27 mouse cellular contexts compared by ENCODE assay signal in the genomic region with DNA sequence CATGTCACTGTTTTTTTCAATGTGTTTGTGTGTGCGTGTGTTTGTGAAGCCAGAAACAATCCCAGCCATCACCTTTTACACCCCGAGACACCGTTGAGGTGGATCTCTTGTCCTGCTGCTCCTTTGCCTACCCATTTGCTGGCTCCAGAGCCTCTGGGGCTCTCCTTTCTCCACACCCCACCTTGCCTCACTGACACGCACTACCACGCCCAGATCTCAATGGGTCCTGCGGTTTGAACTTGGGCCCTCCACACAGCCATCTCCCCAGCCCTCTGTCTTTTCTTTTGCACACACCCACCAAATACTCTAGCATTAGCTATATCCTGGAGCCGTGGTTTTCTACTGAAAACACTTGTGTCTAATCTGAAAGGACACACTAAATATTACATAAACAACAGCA. TPM values are rescaled to one million over a fixed set of nuclear protein-coding genes. Genes with fewer than 3 reads are reported as not detected.
A peak's percentile ranks its signal among the peaks of the same experiment; 100 is the strongest.
DNase-seq lines count a peak whose midpoint lies in the region; ATAC-seq and TF ChIP-seq lines count a peak whose summit lies in the region.
"Had no signal": no experiment of that assay in that cellular context is flagged by ENCODE, and none has a peak within 500 bp of the region (broad histone marks: within the 10 kb centered on the region; RNA-seq: fewer than 3 reads in every experiment).

No protein-coding gene starts in this region.

- no peak overlapping the region for H3K4me3 ChIP-seq in kidney, embryonic 15.5 days (replicated peaks)
- no peak overlapping the region for H3K4me3 ChIP-seq in kidney, adult 2 months (ENCODE audit: insufficient read depth, low read depth, low read length)
- H3K4me3 ChIP-seq in liver, embryonic 14.5 days (ENCODE audit: insufficient read depth in 1 of 2, low read depth in 2 of 2, low read length in 2 of 2) = peak overlapping the region in 1 of 2 experiments; percentile 18; a peak in 1 of 4 replicates
- H3K4me3 ChIP-seq: embryonic facial prominence, embryonic 15.5 days; forebrain, embryonic 10.5 days; hindbrain, embryonic 10.5 days; limb, embryonic 13.5 days; lung, embryonic 15.5 days; neural tube, embryonic 15.5 days had no signal

- DNase-seq in kidney, adult 2 months = no peak
- no peak for DNase-seq in liver, embryonic 14.5 days (ENCODE audit: low read depth in 3 of 3, low spot score in 3 of 3)
- no peak for DNase-seq in c-Kit-positive CD71-positive TER-119-positive erythroid progenitor cells, embryonic 14.5 days (ENCODE audit: low spot score)
- DNase-seq in T-cell, adult 2 months (ENCODE audit: low spot score) = no peak
- DNase-seq: adrenal gland, adult 2 months; cerebellum, adult 8-10 months; gastrocnemius, postnatal 10 days; kidney, adult 11 months; layer of hippocampus, adult 9-11 months; lung, postnatal 4 days; right cerebral cortex, adult 18-20 months; thymus, adult 2 months had no signal

- H3K4me2 ChIP-seq in kidney, embryonic 15.5 days = no peak overlapping the region
- peak overlapping the region; percentile 76 for H3K4me2 ChIP-seq in liver, embryonic 14.5 days (ENCODE audit: low read depth)
- H3K4me2 ChIP-seq: embryonic facial prominence, embryonic 15.5 days; heart, embryonic 11.5 days; limb, embryonic 13.5 days; lung, embryonic 15.5 days; midbrain, embryonic 11.5 days; neural tube, embryonic 15.5 days had no signal

- no peak for TF ChIP-seq CTCF in kidney, adult 2 months (conservative IDR thresholded peaks at IDR 0.05; ENCODE audit: insufficient read depth, insufficient read length, low read depth, low read length)
- TF ChIP-seq CTCF in liver, embryonic 14.5 days (IDR thresholded peaks at IDR 0.05; ENCODE audit: low read depth) = no peak

- peaks cover 75% of the 10 kb centered on the region for H3K36me3 ChIP-seq in kidney, embryonic 15.5 days
- H3K36me3 ChIP-seq in kidney, adult 2 months (ENCODE audit: control insufficient read depth, insufficient read depth, low read length) = peaks cover 6% of the 10 kb centered on the region
- peaks cover 60% of the 10 kb centered on the region for H3K36me3 ChIP-seq in liver, embryonic 14.5 days (replicated peaks; ENCODE audit: control insufficient read depth, insufficient read depth, low read depth)

- H3K27me3 ChIP-seq in kidney, embryonic 15.5 days = no peaks in the 10 kb centered on the region
- H3K27me3 ChIP-seq in kidney, adult 2 months (replicated peaks; ENCODE audit: control insufficient read depth, insufficient read depth, low read length) = no peaks in the 10 kb centered on the region
- H3K27me3 ChIP-seq in liver, embryonic 14.5 days (ENCODE audit: control insufficient read depth, insufficient read depth, low read length) = no peaks in the 10 kb centered on the region
- H3K27me3 ChIP-seq: embryonic facial prominence, embryonic 15.5 days; limb, embryonic 13.5 days; lung, embryonic 15.5 days; neural tube, embryonic 15.5 days had no signal

- 0 out of 2 replicates have a peak, but pooled peaks have one; percentile 54 for ATAC-seq in kidney, embryonic 15.5 days (replicated peaks; ENCODE audit: low FRiP score)
- peak; percentile 79 for ATAC-seq in erythroid progenitor cell, adult 5-6 weeks (replicated peaks; ENCODE audit: low FRiP score, poor library complexity, severe bottlenecking)
- peak; percentile 86 for ATAC-seq in liver, embryonic 14.5 days (ENCODE audit: insufficient read depth)
- peak; percentile 77 for ATAC-seq in megakaryocyte-erythroid progenitor cell, adult 5-6 weeks (replicated peaks; ENCODE audit: low FRiP score, low TSS enrichment, poor library complexity, severe bottlenecking)
- ATAC-seq: CD4-positive, CD25-positive, alpha-beta regulatory T cell, adult 4 months; forebrain, embryonic 16.5 days; hindbrain, embryonic 16.5 days had no signal

- H3K9ac ChIP-seq in kidney, embryonic 15.5 days = no peak overlapping the region
- H3K9ac ChIP-seq in liver, embryonic 14.5 days (replicated peaks) = peak overlapping the region; percentile 70
- H3K9ac ChIP-seq: embryonic facial prominence, embryonic 15.5 days; limb, embryonic 13.5 days; lung, embryonic 15.5 days; neural tube, embryonic 15.5 days had no signal

- WGBS in kidney, embryonic 15.5 days = 87% methylated on average over 7 of the region's 7 CpGs
- 91% methylated on average over 7 of the region's 7 CpGs for WGBS in kidney, adult 2 months
- WGBS in liver, embryonic 14.5 days (ENCODE audit: insufficient replicate concordance) = 40% methylated on average over 7 of the region's 7 CpGs

- TF ChIP-seq POLR2A in kidney, adult 2 months (IDR thresholded peaks at IDR 0.05; ENCODE audit: low read depth, low read length) = no peak

- H3K9me3 ChIP-seq in kidney, embryonic 15.5 days (replicated peaks) = no peaks in the 10 kb centered on the region
- H3K9me3 ChIP-seq in liver, embryonic 14.5 days (ENCODE audit: control insufficient read depth, low read length) = no peaks in the 10 kb centered on the region
- H3K9me3 ChIP-seq: embryonic facial prominence, embryonic 15.5 days; forebrain, embryonic 10.5 days; hindbrain, embryonic 10.5 days; limb, embryonic 13.5 days; lung, embryonic 15.5 days; neural tube, embryonic 15.5 days had no signal

- no peaks in the 10 kb centered on the region for H3K4me1 ChIP-seq in kidney, embryonic 15.5 days
- H3K4me1 ChIP-seq in kidney, adult 2 months (ENCODE audit: control insufficient read depth, insufficient read depth, low read length) = no peaks in the 10 kb centered on the region
- peaks cover 45 to 49% of the 10 kb centered on the region in 2 experiments for H3K4me1 ChIP-seq in liver, embryonic 14.5 days (replicated peaks; ENCODE audit: control insufficient read depth in 2 of 2, insufficient read depth in 2 of 2, low read length in 1 of 2)
- H3K4me1 ChIP-seq: embryonic facial prominence, embryonic 15.5 days; forebrain, embryonic 10.5 days; hindbrain, embryonic 10.5 days; limb, embryonic 13.5 days; lung, embryonic 15.5 days; neural tube, embryonic 15.5 days had no signal

- H3K27ac ChIP-seq in kidney, embryonic 15.5 days = no peak overlapping the region
- no peak overlapping the region for H3K27ac ChIP-seq in kidney, adult 2 months (ENCODE audit: insufficient read depth, low read depth, low read length)
- peak overlapping the region; percentile 99 for H3K27ac ChIP-seq in liver, embryonic 14.5 days
- H3K27ac ChIP-seq: embryonic facial prominence, embryonic 15.5 days; forebrain, embryonic 10.5 days; hindbrain, embryonic 10.5 days; kidney, postnatal 0 days; limb, embryonic 13.5 days; lung, embryonic 15.5 days; neural tube, embryonic 15.5 days had no signal

- no peak for TF ChIP-seq EP300 in liver, embryonic 14.5 days (IDR thresholded peaks at IDR 0.05; ENCODE audit: low read depth)

RNA-seq across cellular contexts. Expression of gene Med21, which starts 30.4 kb away (rescaled TPM):
- 137 and 154 TPM in 2 replicates for polyA plus RNA-seq in kidney, embryonic 15.5 days (2015; fragmentation: Nextera tagmentation; extraction: Ambion mirVana)
- polyA plus RNA-seq in kidney, adult 2 months (2012; rRNA removed) = 45.4 and 59.9 TPM in 2 replicates
- total RNA-seq in erythroid progenitor cell, adult 5-6 weeks (2015; ENCODE audit: low replicate concordance) = 71.4 and 112 TPM in 2 replicates
- 65.8 and 73.0 TPM in 2 replicates for total RNA-seq in erythroid progenitor cell, adult 5-6 weeks (2017; ENCODE audit: low replicate concordance)
- 34.7 and 44.7 TPM in 2 replicates for polyA plus RNA-seq in liver, embryonic 14.5 days (2012; rRNA removed)
- 64.1 and 65.8 TPM in 2 replicates for polyA plus RNA-seq in liver, embryonic 14.5 days (2014; fragmentation: Nextera tagmentation; extraction: Ambion mirVana)
- 70.8 and 85.1 TPM in 2 replicates for total RNA-seq in megakaryocyte-erythroid progenitor cell, adult 5-6 weeks (2014; fragmentation: Nextera tagmentation)
- total RNA-seq in megakaryocyte-erythroid progenitor cell, adult 5-6 weeks (2017) = 83.8 and 89.7 TPM in 2 replicates

RNA-seq across cellular contexts. Expression of gene Tm7sf3, which starts 30.7 kb away (rescaled TPM):
- 36.5 and 37.0 TPM in 2 replicates for polyA plus RNA-seq in kidney, embryonic 15.5 days (2015; fragmentation: Nextera tagmentation; extraction: Ambion mirVana)
- 32.9 and 34.8 TPM in 2 replicates for polyA plus RNA-seq in kidney, adult 2 months (2012; rRNA removed)
- total RNA-seq in erythroid progenitor cell, adult 5-6 weeks (2015; ENCODE audit: low replicate concordance) = 41.1 and 67.5 TPM in 2 replicates
- 47.8 and 49.5 TPM in 2 replicates for total RNA-seq in erythroid progenitor cell, adult 5-6 weeks (2017; ENCODE audit: low replicate concordance)
- 9.4 and 11.2 TPM in 2 replicates for polyA plus RNA-seq in liver, embryonic 14.5 days (2012; rRNA removed)
- 24.8 and 27.6 TPM in 2 replicates for polyA plus RNA-seq in liver, embryonic 14.5 days (2014; fragmentation: Nextera tagmentation; extraction: Ambion mirVana)
- 47.6 and 57.4 TPM in 2 replicates for total RNA-seq in megakaryocyte-erythroid progenitor cell, adult 5-6 weeks (2014; fragmentation: Nextera tagmentation)
- total RNA-seq in megakaryocyte-erythroid progenitor cell, adult 5-6 weeks (2017) = 60.9 and 68.3 TPM in 2 replicates

RNA-seq across cellular contexts. Expression of gene Ints13, which starts 34.3 kb away (rescaled TPM):
- polyA plus RNA-seq in kidney, embryonic 15.5 days (2015; fragmentation: Nextera tagmentation; extraction: Ambion mirVana) = 82.7 and 87.4 TPM in 2 replicates
- polyA plus RNA-seq in kidney, adult 2 months (2012; rRNA removed) = 10.7 and 11.7 TPM in 2 replicates
- 108 and 132 TPM in 2 replicates for total RNA-seq in erythroid progenitor cell, adult 5-6 weeks (2015; ENCODE audit: low replicate concordance)
- total RNA-seq in erythroid progenitor cell, adult 5-6 weeks (2017; ENCODE audit: low replicate concordance) = 110 and 121 TPM in 2 replicates
- polyA plus RNA-seq in liver, embryonic 14.5 days (2012; rRNA removed) = 14.7 and 23.2 TPM in 2 replicates
- polyA plus RNA-seq in liver, embryonic 14.5 days (2014; fragmentation: Nextera tagmentation; extraction: Ambion mirVana) = 27.8 and 29.0 TPM in 2 replicates
- 119 and 125 TPM in 2 replicates for total RNA-seq in megakaryocyte-erythroid progenitor cell, adult 5-6 weeks (2014; fragmentation: Nextera tagmentation)
- 173 and 221 TPM in 2 replicates for total RNA-seq in megakaryocyte-erythroid progenitor cell, adult 5-6 weeks (2017)

RNA-seq across cellular contexts. Expression of gene Fgfr1op2, which starts 34.9 kb away (rescaled TPM):
- polyA plus RNA-seq in kidney, embryonic 15.5 days (2015; fragmentation: Nextera tagmentation; extraction: Ambion mirVana) = 85.5 and 87.8 TPM in 2 replicates
- polyA plus RNA-seq in kidney, adult 2 months (2012; rRNA removed) = 35.3 and 36.3 TPM in 2 replicates
- 191 and 241 TPM in 2 replicates for total RNA-seq in erythroid progenitor cell, adult 5-6 weeks (2015; ENCODE audit: low replicate concordance)
- 160 and 213 TPM in 2 replicates for total RNA-seq in erythroid progenitor cell, adult 5-6 weeks (2017; ENCODE audit: low replicate concordance)
- polyA plus RNA-seq in liver, embryonic 14.5 days (2012; rRNA removed) = 23.3 and 42.1 TPM in 2 replicates
- 92.6 and 99.8 TPM in 2 replicates for polyA plus RNA-seq in liver, embryonic 14.5 days (2014; fragmentation: Nextera tagmentation; extraction: Ambion mirVana)
- total RNA-seq in megakaryocyte-erythroid progenitor cell, adult 5-6 weeks (2014; fragmentation: Nextera tagmentation) = 127 and 129 TPM in 2 replicates
- 205 and 208 TPM in 2 replicates for total RNA-seq in megakaryocyte-erythroid progenitor cell, adult 5-6 weeks (2017)
